Mouse (Mus musculus): ENCODE measurements at regions not wholly inside any gene's neighbourhood (a gene's known extent, or its start where the extent isn't known, plus 50 kb on each side); places are given as distances from the start of the nearest gene placed in this dataset.

GRCm38 (mm10) chr4:45605681-45606080, 73.4 kb upstream of the Shb start:
- no peak for TF ChIP-seq CTCF (IDR thresholded peaks at IDR 0.05; ENCODE audit: control insufficient read depth, insufficient read depth, insufficient read length)
- TF ChIP-seq CEBPB (IDR thresholded peaks at IDR 0.05; ENCODE audit: low read depth), result no peak
